Mouse (Mus musculus): ENCODE data around the gene Phc2. TPM values are rescaled to one million over a fixed set of nuclear protein-coding genes. Genes with fewer than 3 reads are reported as not detected.

Gene Phc2
- total RNA-seq, 2 experiments from 2014 or later = 15.5 to 17.8 TPM

Other genes with a start within 250 kb of the Phc2 start
- 1 to 10 TPM; 1.7 to 3.0 TPM for gene Zscan20, start 44.6 kb upstream of the Phc2 start, total RNA-seq (2021)
- under 1 TPM in 1 of 2 experiments, not detected in 1; 0.71 TPM for gene Tlr12, start 36.1 kb upstream of the Phc2 start, total RNA-seq (2021)
- gene A3galt2, start 100.7 kb downstream of the Phc2 start, total RNA-seq (2021) = under 1 TPM; 0.10 to 0.20 TPM
- 10 to 100 TPM in 1 of 2 experiments, 1 to 10 TPM in 1; 8.4 to 10.4 TPM for gene Zfp362, start 151.3 kb downstream of the Phc2 start, total RNA-seq (2021)
- gene Trim62, start 228.9 kb downstream of the Phc2 start, total RNA-seq (2021) = under 1 TPM; 0.51 to 0.79 TPM